Mouse (Mus musculus): ENCODE data around the gene Ackr4.

Gene Ackr4

DNA sequence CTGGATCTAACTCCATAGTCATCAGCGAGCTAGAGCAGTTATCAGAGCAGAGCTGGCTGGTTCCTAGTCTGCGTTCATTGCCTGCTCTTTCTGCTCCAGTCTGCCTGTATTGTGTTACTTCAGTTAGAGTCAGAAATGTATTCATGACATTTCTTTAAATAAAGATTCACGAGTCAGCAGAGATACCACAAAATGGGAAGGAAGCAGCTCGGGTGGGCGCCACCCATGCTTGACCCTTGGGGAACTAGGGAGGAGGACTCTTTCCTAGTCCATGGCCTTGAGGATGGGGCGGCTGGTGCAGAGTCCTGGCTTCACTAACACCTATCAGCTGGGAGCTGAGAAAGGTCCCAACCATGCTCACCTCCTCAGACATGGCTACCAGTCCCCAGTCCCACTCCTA lies 13.6 kb upstream of the Ackr4 start:
- Histone ChIP-seq H3K36me3 (ENCODE audit: control insufficient read depth, insufficient read depth, low read length, poor library complexity, severe bottlenecking) (no peaks in the 10 kb centered on the region), H3K27me3 (ENCODE audit: control insufficient read depth, insufficient read depth, low read length, poor library complexity, severe bottlenecking) (no peaks in the 10 kb centered on the region)
- no peak for DNase-seq (ENCODE audit: low read depth, low spot score)

DNA sequence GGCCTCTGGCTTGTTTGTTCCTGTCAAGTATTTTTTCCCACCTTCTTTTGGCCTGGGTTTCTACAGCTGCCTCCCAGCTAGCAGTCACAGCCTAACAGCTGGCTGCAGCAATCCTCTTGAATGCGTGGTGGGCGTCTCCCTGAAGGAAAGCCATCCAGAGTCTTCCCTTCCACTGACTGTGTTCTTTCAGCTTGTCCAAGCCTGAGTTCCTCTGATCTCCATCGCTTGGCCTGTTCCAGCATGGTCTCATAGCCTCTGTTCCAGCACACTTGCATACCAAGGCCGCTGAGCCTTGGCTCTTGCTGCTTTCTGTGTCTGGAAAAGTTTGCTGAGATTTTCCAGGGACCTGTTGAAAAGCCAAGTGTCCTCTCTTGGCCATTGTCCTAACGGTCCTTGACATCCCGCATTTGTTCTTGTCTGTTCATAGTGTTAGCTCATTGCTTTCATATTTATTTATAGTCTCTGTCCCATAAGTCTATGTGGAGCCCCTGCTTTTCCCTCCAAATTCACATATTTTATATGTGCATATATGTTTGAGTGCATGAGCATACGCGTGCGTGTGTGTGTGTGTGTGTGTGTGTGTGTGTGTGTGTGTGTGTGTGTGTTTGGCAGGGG lies 3.5 kb upstream of the Ackr4 start:
- no peaks in the 10 kb centered on the region for H3K27me3 ChIP-seq (ENCODE audit: control insufficient read depth, insufficient read depth, low read length, poor library complexity, severe bottlenecking)
- no peak for DNase-seq (ENCODE audit: low read depth, low spot score)
- H3K36me3 ChIP-seq (ENCODE audit: control insufficient read depth, insufficient read depth, low read length, poor library complexity, severe bottlenecking) = 0 out of 2 replicates have a peak, but pooled peaks cover 2% of the 10 kb centered on the region

DNA sequence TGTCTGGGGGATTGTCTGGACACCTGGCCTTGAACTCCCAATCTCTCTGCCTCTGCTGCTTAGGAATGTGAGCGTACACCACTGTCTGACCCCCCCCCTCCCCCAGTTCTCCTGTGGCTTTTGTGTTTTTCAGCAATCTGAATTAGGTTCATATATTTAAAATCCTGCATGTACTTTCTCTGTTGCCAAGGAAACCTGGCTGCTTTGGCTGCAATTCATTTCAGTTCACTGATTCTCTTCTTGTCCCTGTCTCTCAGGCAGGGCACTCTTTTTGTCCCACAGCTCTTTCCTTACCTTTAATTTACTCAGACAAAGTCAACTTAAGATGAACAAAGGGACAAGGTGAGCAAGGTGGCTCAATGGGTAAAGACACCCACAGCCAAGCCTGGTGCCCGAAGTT lies 1.4 kb upstream of the Ackr4 start:
- DNase-seq (ENCODE audit: low read depth, low spot score) = no peak
- H3K27me3 ChIP-seq (ENCODE audit: control insufficient read depth, insufficient read depth, low read length, poor library complexity, severe bottlenecking) = no peaks in the 10 kb centered on the region

DNA sequence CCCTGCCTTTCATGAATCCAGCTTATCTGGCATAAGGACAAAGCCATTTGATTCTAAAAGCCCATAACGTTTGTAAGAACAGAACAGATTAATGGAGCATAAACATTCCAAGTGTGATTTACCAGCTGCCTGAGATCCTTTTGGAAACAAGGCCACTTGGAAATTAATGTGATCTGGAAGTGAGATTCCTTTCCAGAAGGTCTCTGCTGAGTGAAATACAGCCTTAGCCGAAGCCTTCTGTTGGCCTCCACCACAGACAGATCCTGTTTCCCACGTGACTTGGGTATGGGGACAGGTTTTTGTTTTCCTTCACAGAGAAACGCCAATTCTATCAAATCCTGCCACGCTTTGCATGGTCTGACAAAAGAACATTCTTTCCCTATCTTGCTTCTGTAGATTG lies 3.1 kb downstream of the Ackr4 start:
- H3K27me3 ChIP-seq (ENCODE audit: control insufficient read depth, insufficient read depth, low read length, poor library complexity, severe bottlenecking) = no peaks in the 10 kb centered on the region
- no peak for DNase-seq (ENCODE audit: low read depth, low spot score)
- H3K36me3 ChIP-seq (ENCODE audit: control insufficient read depth, insufficient read depth, low read length, poor library complexity, severe bottlenecking) = 0 out of 2 replicates have a peak, but pooled peaks cover 2% of the 10 kb centered on the region

More for the DNA sequence above, 1.4 kb upstream of the Ackr4 start:
- H3K36me3 ChIP-seq (ENCODE audit: control insufficient read depth, insufficient read depth, low read length, poor library complexity, severe bottlenecking) = 0 out of 2 replicates have a peak, but pooled peaks cover 2% of the 10 kb centered on the region

DNA sequence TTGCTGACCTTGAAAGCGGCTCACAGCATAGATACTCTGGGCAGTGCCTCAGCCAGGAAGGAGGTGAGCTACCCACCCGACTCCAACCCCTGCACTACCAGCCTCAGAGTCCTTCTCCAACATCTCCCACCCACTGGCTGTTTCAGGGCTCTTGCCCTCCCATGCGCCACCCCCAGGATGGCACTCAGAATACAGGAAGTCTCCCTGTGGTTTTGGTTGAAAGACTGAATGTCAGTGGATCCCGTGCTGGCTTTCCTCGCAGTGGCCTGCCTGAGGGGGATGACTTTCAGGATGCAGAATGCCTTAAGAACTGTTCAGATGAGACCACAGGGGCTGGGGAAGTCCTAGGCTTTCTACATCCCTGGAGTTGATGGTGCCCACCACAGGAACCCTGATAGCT lies 3.6 kb downstream of the Ackr4 start:
- H3K36me3 ChIP-seq (ENCODE audit: control insufficient read depth, insufficient read depth, low read length, poor library complexity, severe bottlenecking) = 0 out of 2 replicates have a peak, but pooled peaks cover 2% of the 10 kb centered on the region
- no peak for DNase-seq (ENCODE audit: low read depth, low spot score)

DNA sequence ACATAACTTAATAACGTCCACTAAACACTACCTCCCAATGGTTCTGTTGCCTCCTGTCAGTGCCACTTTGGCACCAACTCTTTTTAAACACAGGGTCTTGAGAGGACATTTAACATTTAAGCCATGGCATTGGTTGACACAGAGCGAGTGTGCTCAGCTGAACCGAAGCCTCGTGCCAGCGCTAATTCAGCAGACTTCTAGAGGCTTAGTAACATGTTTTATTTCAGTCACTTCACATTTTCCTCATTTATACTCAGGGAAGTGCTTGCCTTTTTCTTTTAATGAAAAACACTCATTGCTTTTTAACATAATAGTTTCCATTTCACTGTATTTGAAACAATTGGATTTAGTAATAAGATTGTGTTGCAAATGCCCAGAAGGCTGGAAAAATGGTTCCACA lies 17.6 kb downstream of the Ackr4 start:
- DNase-seq (ENCODE audit: low read depth, low spot score) = no peak
- Histone ChIP-seq H3K36me3 (ENCODE audit: control insufficient read depth, insufficient read depth, low read length, poor library complexity, severe bottlenecking) (no peaks in the 10 kb centered on the region), H3K27me3 (ENCODE audit: control insufficient read depth, insufficient read depth, low read length, poor library complexity, severe bottlenecking) (no peaks in the 10 kb centered on the region)

More for the DNA sequence above, 3.6 kb downstream of the Ackr4 start:
- H3K27me3 ChIP-seq (ENCODE audit: control insufficient read depth, insufficient read depth, low read length, poor library complexity, severe bottlenecking) = no peaks in the 10 kb centered on the region

DNA sequence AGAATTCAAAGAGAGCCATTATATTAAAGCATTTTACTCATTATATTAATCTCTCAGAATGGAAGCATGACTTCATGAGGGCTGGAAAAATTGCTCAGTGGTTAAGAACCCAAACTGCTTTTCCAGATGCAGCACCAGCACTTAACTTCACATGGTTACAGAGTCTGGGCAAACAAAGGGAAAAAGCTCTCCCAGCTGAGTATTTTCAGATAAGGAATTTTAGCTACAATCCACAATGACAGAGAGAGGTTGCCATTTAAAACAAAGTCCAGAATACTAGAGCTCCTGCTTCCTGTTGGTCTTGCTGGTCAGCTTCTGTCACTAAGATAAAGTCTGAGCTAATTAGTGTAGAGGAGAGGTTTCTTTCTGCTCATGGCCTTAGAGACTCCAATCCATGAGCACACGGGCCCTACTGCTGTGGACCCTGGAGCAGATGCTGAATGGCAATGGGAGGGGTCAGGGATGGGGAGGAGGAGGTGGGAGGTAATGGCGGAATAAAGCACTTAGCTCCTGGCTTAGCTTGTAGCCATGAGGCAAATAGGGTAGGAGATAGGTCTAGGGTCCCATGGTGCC lies 18.1 kb downstream of the Ackr4 start:
- DNase-seq (ENCODE audit: low read depth, low spot score) = no peak
- H3K27me3 ChIP-seq (ENCODE audit: control insufficient read depth, insufficient read depth, low read length, poor library complexity, severe bottlenecking) = no peaks in the 10 kb centered on the region

DNA sequence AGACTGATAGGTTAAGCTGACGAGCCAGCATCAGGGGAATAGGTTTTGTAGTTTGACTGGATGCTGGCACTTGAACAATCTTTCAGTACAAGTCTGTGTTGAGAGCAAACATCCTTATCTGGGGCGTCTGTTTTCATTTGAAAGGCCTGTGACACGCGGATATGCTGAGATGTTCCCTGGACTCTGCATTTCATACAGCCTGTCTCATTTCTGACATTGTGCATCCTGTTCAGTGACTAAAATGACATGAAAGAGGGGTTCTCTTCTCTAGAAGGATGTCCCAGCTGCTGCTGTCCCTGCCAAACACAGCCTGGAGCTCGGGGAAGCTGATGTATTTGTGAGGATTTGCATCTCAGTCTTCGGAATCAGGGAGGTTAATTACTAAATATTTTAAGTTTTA lies 19.3 kb downstream of the Ackr4 start:
- no peak for DNase-seq (ENCODE audit: low read depth, low spot score)
- no peaks in the 10 kb centered on the region for H3K36me3 ChIP-seq (ENCODE audit: control insufficient read depth, insufficient read depth, low read length, poor library complexity, severe bottlenecking)
- H3K27me3 ChIP-seq (ENCODE audit: control insufficient read depth, insufficient read depth, low read length, poor library complexity, severe bottlenecking) = no peaks in the 10 kb centered on the region

More for the DNA sequence above, 18.1 kb downstream of the Ackr4 start:
- H3K36me3 ChIP-seq (ENCODE audit: control insufficient read depth, insufficient read depth, low read length, poor library complexity, severe bottlenecking) = no peaks in the 10 kb centered on the region

DNA sequence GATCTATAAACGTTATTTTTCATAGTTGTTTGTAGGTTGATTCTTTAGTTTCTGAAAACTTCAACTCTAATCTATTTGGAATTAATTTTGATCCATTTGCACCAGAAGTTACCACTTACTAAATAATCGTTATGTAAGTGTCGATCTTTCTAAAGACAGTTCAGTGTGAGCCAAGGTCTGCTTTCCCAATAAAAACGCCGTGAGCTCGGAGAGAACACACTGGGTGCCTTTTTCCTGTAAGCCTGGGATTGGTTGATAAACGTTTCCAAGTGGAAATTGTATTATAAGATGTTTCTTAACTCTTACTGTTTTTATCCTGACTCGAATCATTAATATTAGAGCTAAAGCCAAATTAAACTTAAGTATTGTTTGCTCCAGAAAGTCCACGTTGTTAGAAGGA lies 19.8 kb downstream of the Ackr4 start:
- Histone ChIP-seq H3K36me3 (ENCODE audit: control insufficient read depth, insufficient read depth, low read length, poor library complexity, severe bottlenecking) (no peaks in the 10 kb centered on the region), H3K27me3 (ENCODE audit: control insufficient read depth, insufficient read depth, low read length, poor library complexity, severe bottlenecking) (no peaks in the 10 kb centered on the region)
- DNase-seq (ENCODE audit: low read depth, low spot score) = no peak

DNA sequence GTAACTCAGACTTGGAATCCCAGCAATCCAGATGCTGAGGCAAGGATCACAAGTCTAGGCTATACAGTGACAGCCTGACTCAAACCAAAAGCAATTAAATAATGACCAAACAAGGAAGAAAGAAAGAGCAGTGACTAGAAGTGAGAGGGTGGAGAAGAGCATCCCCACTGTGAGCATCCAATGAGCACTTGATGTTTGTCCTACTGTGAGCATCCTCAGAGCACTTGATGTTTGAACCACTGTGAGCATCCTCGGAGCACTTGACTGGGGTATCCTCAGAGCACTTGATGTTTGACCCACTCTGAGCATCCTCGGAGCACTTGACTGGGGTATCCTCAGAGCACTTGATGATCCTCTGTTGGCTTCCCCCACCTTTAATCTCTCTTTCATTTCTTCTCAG lies 21.7 kb downstream of the Ackr4 start:
- Histone ChIP-seq H3K27me3 (ENCODE audit: control insufficient read depth, insufficient read depth, low read length, poor library complexity, severe bottlenecking) (no peaks in the 10 kb centered on the region), H3K36me3 (ENCODE audit: control insufficient read depth, insufficient read depth, low read length, poor library complexity, severe bottlenecking) (no peaks in the 10 kb centered on the region)
- DNase-seq (ENCODE audit: low read depth, low spot score) = no peak

DNA sequence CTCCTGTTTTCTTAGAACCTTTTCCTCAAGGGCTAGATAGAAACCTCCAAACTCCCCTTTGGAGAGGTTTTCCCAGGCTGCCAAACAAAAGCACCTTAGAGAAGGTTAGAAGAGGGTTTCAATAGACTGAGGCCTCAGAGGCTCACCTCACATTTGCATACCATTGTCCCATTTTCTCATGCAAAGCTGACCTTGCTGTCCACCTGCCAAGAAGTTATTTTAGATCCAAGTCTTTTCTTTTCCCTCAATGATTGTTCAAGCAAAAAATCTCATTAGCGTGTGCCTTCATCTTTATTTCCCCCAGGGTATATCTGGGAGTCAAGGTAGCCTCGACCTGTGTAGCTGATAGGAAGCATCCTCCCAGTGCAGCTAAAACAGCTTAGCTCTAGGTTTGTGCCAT lies 23.8 kb downstream of the Ackr4 start:
- Histone ChIP-seq H3K36me3 (ENCODE audit: control insufficient read depth, insufficient read depth, low read length, poor library complexity, severe bottlenecking) (no peaks in the 10 kb centered on the region), H3K27me3 (ENCODE audit: control insufficient read depth, insufficient read depth, low read length, poor library complexity, severe bottlenecking) (no peaks in the 10 kb centered on the region)
- no peak for DNase-seq (ENCODE audit: low read depth, low spot score)

DNA sequence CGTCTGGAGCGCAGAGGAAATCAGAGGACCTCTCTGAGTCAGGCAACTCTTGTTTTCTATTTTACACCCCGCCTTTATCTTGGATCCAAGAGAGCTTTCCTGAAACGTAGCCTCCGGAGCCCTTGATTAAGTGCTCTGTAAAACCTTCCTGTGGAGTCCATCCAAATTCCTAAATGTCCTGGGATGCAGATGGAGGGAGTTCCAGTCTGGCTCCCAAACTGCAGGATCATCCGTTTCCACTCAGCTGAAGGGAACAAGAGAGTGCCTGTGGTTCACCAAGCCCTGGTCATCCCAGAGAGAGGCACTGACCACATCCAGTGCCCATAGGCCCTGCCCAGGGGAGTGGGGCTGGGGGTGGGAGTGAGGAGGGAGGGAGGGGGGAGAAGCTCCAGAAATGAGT lies 24.4 kb downstream of the Ackr4 start:
- Histone ChIP-seq H3K27me3 (ENCODE audit: control insufficient read depth, insufficient read depth, low read length, poor library complexity, severe bottlenecking) (no peaks in the 10 kb centered on the region), H3K36me3 (ENCODE audit: control insufficient read depth, insufficient read depth, low read length, poor library complexity, severe bottlenecking) (no peaks in the 10 kb centered on the region)
- DNase-seq (ENCODE audit: low read depth, low spot score) = no peak

DNA sequence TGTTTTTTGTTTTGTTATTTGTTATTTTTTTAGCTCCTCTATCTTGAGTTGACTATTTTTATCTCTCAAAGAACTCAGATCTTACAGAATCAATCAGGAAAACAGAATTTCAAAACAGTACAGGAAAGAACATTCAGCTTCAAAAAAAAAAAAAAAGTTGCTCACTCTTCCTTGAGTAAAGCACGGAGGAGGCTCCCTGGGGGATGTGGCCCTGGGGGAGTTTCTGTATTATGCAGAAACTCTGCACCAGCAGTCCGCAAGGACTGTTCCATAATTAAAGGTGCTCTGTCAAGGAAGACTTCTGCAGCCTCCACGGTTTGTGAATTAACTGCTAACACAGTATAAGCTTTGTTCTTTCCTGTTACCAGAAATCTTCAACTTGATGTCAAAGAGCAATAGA lies 25.3 kb downstream of the Ackr4 start:
- Histone ChIP-seq H3K27me3 (ENCODE audit: control insufficient read depth, insufficient read depth, low read length, poor library complexity, severe bottlenecking) (no peaks in the 10 kb centered on the region), H3K36me3 (ENCODE audit: control insufficient read depth, insufficient read depth, low read length, poor library complexity, severe bottlenecking) (no peaks in the 10 kb centered on the region)
- DNase-seq (ENCODE audit: low read depth, low spot score) = no peak

DNA sequence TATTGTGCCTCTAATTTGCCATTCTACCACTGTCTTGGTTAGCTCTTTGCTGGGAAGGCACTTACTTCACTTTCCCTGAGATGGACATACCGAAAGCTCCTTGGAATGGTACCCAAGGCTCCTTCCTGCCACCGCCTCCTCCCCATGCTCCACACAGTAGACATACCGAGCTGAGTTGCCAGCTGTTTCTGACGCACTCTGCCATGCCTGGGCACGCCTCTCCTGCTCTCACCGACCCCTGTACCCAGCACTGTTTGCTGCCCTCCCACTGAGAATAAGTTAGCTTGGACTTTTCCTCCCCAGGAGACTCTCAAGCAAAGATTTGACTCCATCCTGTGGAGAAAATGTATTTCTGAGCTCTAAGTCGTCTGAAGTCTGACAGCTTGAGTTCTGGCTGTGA lies 25.9 kb downstream of the Ackr4 start:
- H3K27me3 ChIP-seq (ENCODE audit: control insufficient read depth, insufficient read depth, low read length, poor library complexity, severe bottlenecking) = no peaks in the 10 kb centered on the region
- no peak for DNase-seq (ENCODE audit: low read depth, low spot score)
- H3K36me3 ChIP-seq (ENCODE audit: control insufficient read depth, insufficient read depth, low read length, poor library complexity, severe bottlenecking) = no peaks in the 10 kb centered on the region

DNA sequence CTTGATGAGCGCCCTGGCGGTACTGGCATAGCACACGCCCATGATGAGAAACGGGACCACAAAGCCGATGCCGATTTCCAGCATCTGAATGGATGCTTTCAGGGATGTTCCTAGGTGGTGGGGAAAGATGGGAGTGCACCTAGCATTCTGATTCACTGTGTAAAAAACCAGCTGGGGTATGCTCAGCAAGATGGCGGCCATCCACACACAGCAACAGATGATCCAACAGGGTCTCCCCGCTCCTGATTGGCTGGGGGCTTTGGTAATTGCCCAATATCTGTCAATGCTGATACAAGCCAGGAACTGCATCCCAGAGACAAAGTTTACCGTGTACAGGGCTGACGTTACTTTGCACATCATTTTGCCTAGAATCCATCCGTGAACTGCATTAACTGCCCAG lies 27.7 kb downstream of the Ackr4 start:
- Histone ChIP-seq H3K27me3 (ENCODE audit: control insufficient read depth, insufficient read depth, low read length, poor library complexity, severe bottlenecking) (no peaks in the 10 kb centered on the region), H3K36me3 (ENCODE audit: control insufficient read depth, insufficient read depth, low read length, poor library complexity, severe bottlenecking) (no peaks in the 10 kb centered on the region)
- peak; percentile 36 for DNase-seq (ENCODE audit: low read depth, low spot score)

DNA sequence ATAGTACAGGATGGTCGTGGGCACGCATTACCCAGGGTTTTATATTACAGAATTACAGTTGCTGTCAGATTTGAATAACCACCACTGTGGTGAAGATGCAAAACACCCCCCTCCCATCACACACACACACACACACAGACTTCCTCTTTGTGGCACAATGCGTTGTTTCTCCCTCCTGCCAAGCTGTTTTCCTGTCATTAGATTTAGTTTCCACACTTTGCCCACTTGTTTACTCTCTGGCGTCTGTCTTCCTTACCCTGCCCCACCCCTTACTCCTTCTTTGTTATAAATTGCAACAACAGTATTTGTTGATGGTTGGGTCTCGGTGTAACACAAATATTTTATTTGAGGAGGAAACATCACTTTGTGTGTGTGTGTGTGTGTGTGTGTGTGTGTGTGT lies 28.5 kb downstream of the Ackr4 start:
- Histone ChIP-seq H3K27me3 (ENCODE audit: control insufficient read depth, insufficient read depth, low read length, poor library complexity, severe bottlenecking) (no peaks in the 10 kb centered on the region), H3K36me3 (ENCODE audit: control insufficient read depth, insufficient read depth, low read length, poor library complexity, severe bottlenecking) (no peaks in the 10 kb centered on the region)
- DNase-seq (ENCODE audit: low read depth, low spot score) = peak; percentile 61
